Mouse (Mus musculus) left cerebral cortex, postnatal 10 days (tissue): ENCODE measurements at regions not wholly inside any gene's neighbourhood (a gene's known extent, or its start where the extent isn't known, plus 50 kb on each side); places are given as distances from the start of the nearest gene placed in this dataset.

Source experiments
- DNase-seq, 2 experiments: peaks; one replicate each; pipeline ENCODE4 v3.0.0; 2021 to 2022; ENCODE audit warnings: low spot score in 2 of 2, mixed read lengths in 1 of 2; ENCODE audit errors: extremely low spot score in 1 of 2
- intact Hi-C: fragments of 180-260 bp; cut with DNase I; formaldehyde crosslinking; loops from one replicate; pipeline ENCODE4 v1.15.1; 2025

DNA sequence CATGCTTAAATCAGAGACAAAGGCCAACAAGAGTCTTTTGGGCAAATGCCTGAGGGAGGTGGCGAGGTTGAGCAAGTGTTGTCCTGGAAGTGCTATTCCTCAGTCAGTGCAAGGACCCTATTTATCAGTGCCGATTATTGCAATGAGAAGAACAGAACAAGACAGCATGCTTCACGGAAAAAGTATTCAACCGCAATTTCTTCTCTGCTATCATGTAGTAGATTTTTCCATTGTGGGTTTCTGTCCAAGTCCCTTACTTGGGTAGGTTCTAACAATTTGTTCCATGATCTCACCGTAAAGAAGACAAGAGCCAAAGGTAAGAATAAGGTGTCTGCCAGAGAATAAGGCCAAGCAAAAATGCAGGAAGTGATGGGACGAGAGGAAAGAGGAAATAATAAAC lies 186.2 kb downstream of the Arl4a start:
- intact Hi-C loops = no loop called here
- DNase-seq = no peak

DNA sequence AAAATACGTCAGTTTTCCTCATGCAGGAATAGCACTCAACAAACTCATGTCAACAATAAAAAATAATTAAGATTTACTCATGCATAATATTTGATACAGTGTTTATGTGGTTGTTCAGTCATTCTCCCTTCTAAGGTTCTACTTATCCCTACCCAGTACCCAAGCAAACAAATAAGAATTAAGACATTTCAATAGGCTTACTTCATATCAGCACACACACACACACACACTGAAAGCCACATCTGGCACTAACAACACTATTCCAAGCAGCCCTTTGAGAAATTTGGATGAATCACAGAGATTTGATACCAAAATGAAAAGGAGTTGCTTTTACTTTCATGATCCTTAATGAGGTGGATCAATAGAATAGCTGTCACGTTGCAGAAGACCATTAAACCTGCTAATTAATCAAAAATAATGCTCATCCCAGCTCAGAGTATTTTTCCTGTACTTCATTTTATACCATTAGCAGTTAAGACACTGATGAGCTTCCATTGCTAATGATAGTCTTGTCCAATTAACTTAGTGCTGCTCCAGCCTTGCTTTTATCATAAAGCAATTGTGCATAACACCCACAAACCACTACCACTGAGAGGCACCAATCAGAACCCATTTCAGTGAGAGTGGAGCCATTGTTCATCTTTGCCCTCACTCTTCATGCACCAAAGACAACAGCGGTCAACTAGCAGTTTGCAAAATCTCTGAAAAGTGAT lies 188.3 kb downstream of the Arl4a start:
- intact Hi-C loops = no loop called here
- no peak for DNase-seq

DNA sequence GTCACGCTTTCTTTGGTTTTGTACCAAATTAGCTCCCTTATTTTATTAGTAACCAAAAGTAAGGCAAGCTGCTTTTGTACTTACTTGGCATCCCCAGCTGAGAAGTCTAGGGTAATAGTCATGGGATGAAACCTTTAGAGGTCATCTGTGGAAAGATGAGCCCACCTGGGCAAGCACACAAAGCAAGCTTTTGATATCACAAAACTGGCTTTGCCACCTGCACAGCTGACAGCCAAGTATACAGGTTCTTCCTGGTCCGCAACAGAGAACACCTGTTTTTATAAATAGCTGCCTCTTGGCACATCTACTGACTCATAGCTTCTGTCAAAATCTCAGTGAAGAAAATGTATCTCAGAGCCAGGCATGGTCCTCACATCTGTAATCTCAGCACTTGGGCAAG lies 197.2 kb downstream of the Arl4a start:
- DNase-seq = no peak
- intact Hi-C loops = no loop called here

DNA sequence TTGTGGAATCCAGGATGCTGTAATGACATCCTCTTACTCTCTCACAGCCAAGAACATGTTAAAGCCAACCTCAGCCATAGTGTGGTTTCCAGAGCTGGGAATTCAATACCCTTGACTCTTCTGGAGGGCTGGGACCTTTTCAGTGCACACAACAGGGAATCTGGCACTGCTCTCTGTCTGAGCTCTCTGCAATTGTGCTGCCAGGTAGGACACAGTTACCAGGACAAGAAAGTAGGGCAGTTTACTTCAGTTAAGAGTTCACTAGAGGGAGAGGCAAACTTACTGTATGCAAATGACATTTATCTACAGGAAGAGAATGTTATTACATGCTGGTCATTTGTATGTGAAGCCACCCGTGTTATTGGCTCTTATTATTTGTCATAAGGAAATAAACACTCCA lies 197.6 kb downstream of the Arl4a start:
- intact Hi-C loops = no loop called here

DNA sequence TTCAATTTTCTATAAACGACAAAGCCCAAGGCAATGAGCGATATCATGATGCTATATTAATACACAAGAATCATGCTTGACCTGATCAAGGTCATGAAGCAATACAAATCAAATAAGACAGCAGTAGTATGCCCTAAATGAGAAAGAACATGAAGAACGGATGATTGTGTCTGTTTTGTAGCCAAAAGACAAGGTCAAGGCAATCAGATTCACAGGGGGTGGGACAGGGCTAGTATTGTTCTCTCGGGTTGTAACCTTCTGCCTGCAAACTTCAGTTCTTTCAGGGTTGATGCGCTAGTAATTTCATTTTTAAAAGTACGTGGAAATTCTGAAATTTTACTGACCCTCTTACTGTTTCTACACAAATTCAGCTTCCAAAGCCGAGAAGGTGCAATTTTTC lies 206.7 kb downstream of the Arl4a start:
- no peak for DNase-seq
- intact Hi-C loops = no loop called here

More for the DNA sequence above, 197.6 kb downstream of the Arl4a start:
- no peak for DNase-seq

DNA sequence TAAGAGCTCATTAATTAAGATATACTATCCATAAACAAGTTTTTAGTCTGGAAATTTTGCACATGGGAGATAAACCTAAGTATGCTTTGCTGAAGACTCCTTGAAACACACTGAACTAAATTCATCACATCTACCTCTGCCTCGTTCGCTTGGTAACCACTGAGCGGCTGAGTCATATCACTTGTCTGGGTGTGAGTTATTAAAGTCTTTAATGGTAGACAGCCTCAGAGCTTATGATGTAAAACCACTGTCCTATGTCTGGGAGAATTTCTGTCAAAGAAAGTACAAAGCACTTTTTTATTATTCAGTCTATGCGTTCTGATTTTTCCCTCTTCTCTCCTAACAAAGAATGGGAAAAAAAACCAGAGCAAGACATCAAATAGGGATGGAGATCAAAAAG lies 207.3 kb downstream of the Arl4a start:
- intact Hi-C loops = no loop called here
- no peak for DNase-seq

DNA sequence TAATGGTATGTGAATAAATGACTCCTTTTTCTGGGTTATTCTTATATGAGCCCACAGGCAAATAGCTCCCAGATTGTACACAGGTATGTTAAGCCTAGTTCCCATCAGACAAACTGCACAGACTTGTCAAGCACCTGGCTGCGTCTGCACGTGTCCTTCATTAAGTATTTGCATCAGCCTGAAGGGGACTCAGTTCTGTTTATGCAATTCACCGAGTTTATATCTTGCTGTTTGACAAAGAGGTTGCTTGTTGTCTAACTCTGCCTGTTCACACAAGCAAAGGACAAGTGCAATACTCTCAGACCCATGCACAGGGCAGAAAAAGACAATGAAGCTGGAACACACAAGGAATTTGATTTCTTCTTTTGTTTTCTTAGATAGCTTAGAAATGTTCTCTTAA lies 215.2 kb downstream of the Arl4a start:
- DNase-seq = no peak
- intact Hi-C loops = no loop called here

DNA sequence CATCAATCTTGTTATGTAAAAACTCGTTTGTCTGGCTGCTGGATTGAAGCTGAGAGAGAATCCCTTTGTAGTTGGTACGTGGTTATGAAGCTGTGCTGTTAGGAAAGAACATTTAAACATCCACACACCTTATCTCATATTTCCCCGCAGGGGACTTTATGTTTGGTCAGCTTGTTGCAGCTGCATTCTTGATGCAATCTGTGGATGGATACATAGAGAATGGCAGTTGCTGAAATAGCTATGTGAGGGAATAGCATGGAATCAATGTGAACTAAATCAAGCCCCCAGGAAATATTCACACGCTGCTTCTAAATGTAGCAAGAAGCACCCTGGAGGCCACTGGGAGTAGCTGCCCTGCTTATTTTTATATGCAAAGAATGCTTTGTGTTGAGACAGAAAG lies 236.3 kb downstream of the Arl4a start:
- DNase-seq = no peak
- intact Hi-C loops = no loop called here

DNA sequence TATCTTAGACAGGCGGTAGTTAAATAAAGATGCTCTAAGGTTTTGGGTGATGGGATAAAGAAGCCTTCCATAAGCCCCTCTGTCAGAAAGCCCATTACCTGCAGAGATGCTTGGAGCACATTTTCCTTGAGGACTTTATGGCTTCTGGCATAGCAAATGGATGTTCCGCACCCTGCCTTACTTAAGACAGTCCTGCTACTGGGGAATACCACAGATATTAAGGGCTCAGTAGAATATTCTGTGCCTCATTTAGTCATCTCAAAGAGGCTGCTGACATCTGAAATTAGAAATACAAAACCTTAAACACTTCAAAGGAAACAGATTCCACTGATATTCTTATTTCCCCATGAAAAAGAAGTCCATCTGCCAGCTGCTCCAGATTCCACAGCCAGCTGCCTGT lies 240.0 kb downstream of the Arl4a start:
- intact Hi-C loops = no loop called here
- no peak for DNase-seq

DNA sequence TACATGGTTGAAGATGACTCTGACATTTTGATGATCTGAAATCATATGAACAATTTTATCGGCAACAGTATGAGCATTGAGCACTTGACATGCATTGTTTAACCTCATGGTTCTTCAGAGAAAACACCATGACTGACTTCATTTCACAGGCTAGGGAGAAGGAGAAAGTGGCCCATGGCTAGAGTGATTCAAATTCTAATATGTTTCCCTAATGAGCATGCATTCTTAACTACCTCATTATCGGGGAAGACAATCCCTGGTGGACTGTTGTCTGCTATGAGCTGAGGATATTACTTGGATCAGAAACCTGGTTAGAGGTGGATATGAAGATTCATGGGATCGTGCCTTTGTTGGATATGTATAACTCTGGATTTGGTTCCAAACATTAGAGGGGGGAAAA lies 240.9 kb downstream of the Arl4a start:
- intact Hi-C loops = no loop called here

DNA sequence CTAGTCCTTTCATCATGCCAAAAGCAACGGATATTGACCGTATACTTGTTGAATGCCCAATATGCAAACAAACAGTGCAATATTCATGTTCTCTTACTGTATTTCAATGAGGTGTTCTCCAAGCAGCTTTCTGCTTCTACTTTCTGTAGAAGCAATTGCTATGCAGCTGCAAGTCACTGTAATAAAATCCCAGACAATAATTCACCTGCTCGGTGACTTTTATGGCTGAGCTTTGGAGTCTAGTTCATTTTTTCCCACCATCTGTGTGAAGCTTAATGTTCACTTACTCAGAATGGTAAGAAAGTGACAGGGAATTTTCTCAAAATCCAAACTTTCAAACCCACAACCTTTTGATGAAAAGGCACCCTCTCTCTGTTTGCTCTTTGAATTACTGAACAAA lies 252.8 kb downstream of the Arl4a start:
- no peak for DNase-seq
- intact Hi-C loops = no loop called here

More for the DNA sequence above, 240.9 kb downstream of the Arl4a start:
- no peak for DNase-seq

DNA sequence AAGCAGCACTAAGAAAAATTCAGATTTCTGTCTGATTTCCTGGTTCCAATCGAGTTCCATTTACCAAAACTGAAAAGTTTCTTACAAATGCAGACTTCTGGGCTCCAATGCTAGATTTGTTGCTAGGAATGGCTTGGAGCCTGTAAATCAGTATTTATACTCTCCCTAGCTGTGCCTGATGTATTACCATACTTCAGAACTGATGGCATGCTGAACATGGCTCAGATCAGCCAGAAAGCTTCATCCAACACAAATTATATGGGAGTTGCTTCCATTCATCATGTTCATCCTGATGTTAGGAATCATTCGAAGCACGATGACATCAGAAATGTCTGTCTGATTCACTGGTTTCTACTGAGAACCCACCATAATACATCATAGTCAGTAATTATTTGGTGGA lies 253.3 kb downstream of the Arl4a start:
- no peak for DNase-seq
- intact Hi-C loops = no loop called here

DNA sequence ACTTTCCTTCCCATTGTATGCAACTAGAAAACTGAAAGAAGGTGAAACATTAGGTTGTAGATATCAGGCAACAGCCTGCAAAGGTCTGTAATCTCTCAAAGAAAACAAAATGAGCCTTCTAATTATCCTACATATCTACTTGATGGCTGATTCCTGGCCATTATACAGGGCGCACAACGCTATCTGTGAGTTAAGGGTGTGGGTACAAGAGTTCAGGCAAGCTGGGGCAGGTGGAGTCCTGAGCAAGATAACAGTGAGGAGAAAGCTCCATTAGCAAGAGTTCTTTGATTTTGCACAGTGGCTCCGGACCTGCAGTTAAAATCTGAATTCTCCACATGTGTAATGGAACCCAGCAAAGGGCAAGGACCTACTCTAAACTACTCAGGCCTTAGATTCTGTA lies 261.7 kb downstream of the Arl4a start:
- no peak for DNase-seq
- intact Hi-C loops = no loop called here

DNA sequence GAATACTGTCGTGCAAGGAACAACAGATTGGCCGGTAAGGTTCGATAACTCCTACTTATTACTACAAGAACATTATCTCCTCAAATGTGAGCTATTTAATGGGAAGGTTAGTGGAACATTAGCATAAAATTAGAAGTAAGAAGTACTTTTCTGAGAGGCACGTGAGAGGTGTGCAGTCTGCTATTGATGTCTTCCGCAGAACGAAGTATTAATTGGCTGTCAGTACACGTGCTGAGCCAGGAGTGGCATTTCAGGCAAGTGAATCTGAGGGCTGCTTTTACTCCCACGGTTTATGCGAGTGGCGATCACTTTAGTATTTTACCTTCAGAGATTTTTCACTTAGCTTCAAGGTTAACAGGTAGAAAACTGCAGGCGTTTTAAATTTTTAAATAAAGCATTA lies 270.8 kb downstream of the Arl4a start:
- DNase-seq = no peak
- intact Hi-C loops = no loop called here

DNA sequence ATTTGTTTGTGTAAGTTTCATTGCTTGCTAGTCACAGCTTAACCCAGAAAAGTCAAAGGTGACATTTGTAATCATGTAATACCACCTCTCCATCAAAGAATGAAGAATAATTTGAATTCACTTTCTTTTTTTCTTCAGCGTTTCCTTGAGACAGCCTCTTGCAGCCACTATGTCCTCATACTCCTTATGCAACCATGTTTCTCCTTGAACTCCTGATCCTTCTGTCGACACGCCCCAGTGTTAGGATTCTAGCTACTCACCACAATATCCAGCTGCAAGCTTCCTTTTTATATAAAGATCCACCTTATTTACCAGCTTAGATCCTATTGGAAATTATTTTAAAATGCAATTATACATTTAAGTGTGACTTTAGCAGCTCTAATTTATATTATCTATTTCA lies 274.3 kb downstream of the Arl4a start:
- no peak for DNase-seq
- intact Hi-C loops = no loop called here

DNA sequence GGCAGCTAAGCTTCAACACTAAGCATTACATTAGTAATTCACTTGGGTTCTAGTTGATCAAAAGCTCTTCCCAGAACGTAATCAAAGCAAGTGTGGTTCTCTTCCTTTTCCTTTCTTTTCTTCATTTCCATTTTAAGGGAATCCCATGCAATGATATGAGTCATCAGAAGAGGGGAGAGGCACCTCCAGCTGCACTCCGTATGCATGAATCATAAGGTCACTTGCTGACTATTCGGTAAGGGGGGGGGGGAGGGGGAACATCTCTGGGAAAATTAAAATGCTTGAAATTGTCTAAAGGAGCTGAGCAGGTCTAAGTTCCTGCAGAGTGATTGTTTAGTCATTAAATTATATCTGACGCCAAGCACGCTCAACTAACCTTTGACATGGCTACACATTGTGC lies 275.9 kb downstream of the Arl4a start:
- DNase-seq = no peak
- intact Hi-C loops = no loop called here

DNA sequence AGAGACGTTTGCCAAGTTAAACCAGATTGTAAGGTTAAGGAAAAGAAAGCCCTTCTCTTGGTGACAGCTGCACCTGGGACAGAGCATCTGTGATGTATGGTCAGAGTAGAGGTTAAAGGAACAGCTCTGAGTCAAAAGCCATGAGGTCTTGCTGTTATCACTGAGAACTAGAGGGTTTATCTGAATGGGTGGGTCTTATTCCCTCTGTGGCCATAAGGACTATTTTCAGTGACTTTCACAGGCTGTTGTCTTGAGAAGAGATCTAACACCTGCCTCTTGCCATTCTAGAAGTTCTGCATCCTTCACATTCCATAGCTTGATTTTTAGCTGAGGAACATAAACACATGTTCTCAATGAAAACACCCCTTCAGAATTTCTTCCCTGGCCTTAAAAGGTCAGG lies 276.5 kb downstream of the Arl4a start:
- no peak for DNase-seq
- intact Hi-C loops = no loop called here

DNA sequence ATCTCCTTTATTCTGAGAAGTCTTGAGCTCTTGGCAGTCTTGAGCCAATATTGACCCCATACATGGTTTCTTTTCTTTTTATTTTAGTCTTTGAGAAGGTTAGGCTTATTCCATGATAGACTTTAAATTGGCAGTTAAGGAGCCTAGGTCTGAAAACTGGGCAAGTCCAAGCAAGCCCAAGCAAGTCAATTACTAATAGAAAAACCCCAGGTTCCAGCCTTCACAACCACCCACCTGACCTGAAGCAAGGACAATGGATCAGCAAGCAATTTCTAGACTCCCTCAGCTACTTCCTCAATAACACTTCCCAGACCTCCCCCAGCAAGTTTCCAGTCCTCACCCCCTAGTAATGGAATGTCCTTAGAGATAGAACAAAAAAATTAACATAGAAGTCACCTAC lies 279.9 kb downstream of the Arl4a start:
- no peak for DNase-seq
- intact Hi-C loops = no loop called here

DNA sequence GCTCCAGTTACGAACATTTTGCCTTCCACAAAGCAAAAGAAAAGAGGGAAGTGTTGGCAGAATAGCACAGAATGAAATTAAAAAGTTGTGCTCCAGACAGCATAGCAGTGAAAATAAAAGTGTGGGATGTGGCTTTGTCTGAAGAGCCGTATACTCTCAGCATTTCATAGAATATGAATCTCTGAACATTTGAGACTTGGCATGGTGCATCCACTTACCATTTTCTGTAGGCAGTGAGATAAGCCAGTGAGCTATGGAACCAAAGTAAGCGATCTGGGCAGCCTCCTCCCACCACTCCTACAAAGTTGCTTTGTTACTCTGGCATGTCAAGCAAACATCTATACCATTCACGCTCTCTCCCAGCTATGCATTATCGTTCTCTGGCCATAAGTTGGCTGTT lies 286.0 kb downstream of the Arl4a start:
- DNase-seq = no peak
- intact Hi-C loops = no loop called here

DNA sequence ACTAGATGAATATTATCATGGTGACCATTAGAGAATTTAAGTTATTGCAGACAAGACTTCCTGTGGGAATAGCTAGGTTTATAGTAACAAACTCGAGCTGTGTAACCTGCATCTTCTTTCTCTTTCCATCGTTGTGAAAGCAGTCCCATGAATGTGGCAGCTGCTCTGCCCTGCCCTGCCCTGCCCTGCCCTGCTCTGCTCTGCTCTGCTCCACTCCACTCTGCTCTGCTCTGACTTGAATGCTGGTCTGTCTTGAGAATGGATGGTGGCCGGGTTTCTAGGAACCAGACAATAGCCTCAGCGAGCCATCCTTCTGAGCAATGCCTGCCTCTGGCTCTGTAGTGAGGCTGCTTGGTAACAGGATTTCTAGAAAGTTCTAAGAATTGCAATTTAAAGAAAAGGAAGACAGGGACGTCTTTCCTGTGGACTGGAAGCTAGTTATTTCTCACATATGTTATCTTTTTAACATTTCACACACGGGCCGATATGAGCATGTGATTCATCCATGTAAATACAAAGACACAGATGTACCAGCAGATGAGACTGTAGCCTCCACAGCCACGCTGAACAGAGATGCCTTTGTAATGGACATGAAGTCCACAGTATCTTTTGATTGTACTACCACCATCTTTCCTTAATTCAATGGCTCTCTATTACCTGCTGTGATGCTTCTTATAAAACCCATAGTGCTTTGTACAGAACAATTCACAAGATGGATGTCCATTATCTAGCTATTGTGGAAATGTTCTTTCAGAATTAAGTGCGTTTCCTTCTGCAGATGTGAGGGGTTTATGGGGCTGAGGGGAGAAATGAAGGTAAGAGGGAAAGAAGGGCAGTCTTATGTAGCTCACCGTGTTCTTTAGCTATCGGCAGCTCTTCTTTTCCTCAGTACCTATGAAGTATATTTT lies 295.4 kb downstream of the Arl4a start:
- peak in 1 of 2 experiments; percentile 20 for DNase-seq
- intact Hi-C loops = loop anchor here (5.0 kb wide), 1 partner anchor 295 kb away; the partner anchor contains the start of gene Arl4a
